Mouse (Mus musculus): ENCODE data around the gene Adam22.

DNA sequence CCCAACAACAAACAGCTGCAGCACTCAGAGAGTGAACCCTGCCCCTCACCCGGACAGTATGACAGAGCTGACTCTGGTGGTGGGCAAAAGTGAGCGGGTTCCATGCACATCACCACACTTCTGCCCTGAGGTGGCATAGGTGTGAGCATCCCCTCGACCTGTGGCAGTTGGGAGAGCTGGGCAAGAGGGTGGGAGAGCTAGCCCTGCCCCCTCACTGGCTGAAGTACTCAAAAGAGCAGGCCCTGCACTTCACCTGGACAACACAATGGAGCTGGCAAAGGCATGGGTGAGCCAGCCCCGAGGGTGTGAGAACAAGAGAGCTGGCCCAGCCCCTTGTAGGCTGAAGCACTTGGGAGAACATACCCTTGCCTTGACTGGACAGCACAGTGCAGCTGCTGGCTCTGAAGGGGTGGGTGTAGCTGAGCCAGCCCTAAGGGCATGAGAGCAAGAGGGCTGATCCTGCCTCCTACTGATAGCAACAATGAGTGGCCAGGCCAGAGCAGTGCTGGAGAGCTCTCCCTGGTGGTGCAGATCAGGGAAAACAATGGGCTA lies 124.8 kb downstream of the Adam22 start:
- no peak for TF ChIP-seq POLR2A (IDR thresholded peaks at IDR 0.05; ENCODE audit: borderline replicate concordance, low read depth, low read length)
- no peak for TF ChIP-seq CTCF (IDR thresholded peaks at IDR 0.05; ENCODE audit: low read depth, low read length)

All from bone marrow macrophage, adult 2 months (primary cell).